Comparison of ENCODE assay signal across 10 mouse cellular contexts in genomic region chr1:74771467-74771844, GRCm38 (mm10). TPM values are rescaled to one million over a fixed set of nuclear protein-coding genes. Genes with fewer than 3 reads are reported as not detected.
DNase-seq lines count a peak whose midpoint lies in the region; ATAC-seq and TF ChIP-seq lines count a peak whose summit lies in the region.
"Had no signal": no experiment of that assay in that cellular context is flagged by ENCODE, and none has a peak within 500 bp of the region (broad histone marks: within the 10 kb centered on the region; RNA-seq: fewer than 3 reads in every experiment).

No protein-coding gene starts in this region.

- no peaks in the 10 kb centered on the region for H3K36me3 ChIP-seq in CH12.LX (replicated peaks in 1 of 2; ENCODE audit: control insufficient read depth in 1 of 2, insufficient read depth in 1 of 2, low read length in 1 of 2)
- no peaks in the 10 kb centered on the region for H3K36me3 ChIP-seq in hindbrain, embryonic 10.5 days
- no peaks in the 10 kb centered on the region for H3K36me3 ChIP-seq in midbrain, embryonic 10.5 days

- no peak for ATAC-seq in activated CD4-positive, CD25-positive, alpha-beta regulatory T cell, adult 4 months

- intact Hi-C loops in gastrocnemius, adult 2 months (cut with DNase I), result no loop called here
- intact Hi-C loops in gastrocnemius, postnatal 36 days (cut with DNase I), result no loop called here

- H3K27me3 ChIP-seq in CH12.LX (replicated peaks), result peaks cover 24% of the 10 kb centered on the region
- H3K27me3 ChIP-seq in hindbrain, embryonic 10.5 days (ENCODE audit: insufficient read depth, poor library complexity, severe bottlenecking), result peaks cover 100% of the 10 kb centered on the region
- H3K27me3 ChIP-seq in midbrain, embryonic 10.5 days (ENCODE audit: low read depth, poor library complexity, severe bottlenecking), result peaks cover 100% of the 10 kb centered on the region

- in situ Hi-C loops in CH12.LX (cut with MboI; ENCODE audit: low pct_ligation_motif_present, low pct_unique_long_range_greater_than_20kb, low sequenced_read_pairs), result loop anchor here (5.0 kb wide), 1 partner anchor 36 kb away; no protein-coding TSS in a partner anchor

- TF ChIP-seq CTCF in gastrocnemius, adult 2 months (IDR thresholded peaks at IDR 0.05), result no peak
- TF ChIP-seq CTCF in CH12.LX (conservative IDR thresholded peaks at IDR 0.05 in 1 of 2, IDR thresholded peaks at IDR 0.05 in 1 of 2; ENCODE audit: low read depth in 2 of 2, low read length in 2 of 2), result no peak

- no peaks in the 10 kb centered on the region for H3K9me3 ChIP-seq in CH12.LX (replicated peaks; ENCODE audit: low read length)
- no peaks in the 10 kb centered on the region for H3K9me3 ChIP-seq in hindbrain, embryonic 10.5 days
- H3K9me3 ChIP-seq in midbrain, embryonic 10.5 days (replicated peaks), result no peaks in the 10 kb centered on the region

- H3K79me2 ChIP-seq in CH12.LX (replicated peaks; ENCODE audit: control insufficient read depth, extremely low read depth, insufficient read depth, poor library complexity, severe bottlenecking), result no peaks in the 10 kb centered on the region

- H3K27ac ChIP-seq in gastrocnemius, adult 2 months, result no peak overlapping the region
- H3K27ac ChIP-seq in CH12.LX (ENCODE audit: insufficient read depth, low read depth), result no peak overlapping the region
- peak overlapping the region; percentile 50; the same call in 1 of the 2 replicates for H3K27ac ChIP-seq in hindbrain, embryonic 10.5 days
- H3K27ac ChIP-seq in midbrain, embryonic 10.5 days (replicated peaks), result no peak overlapping the region
- H3K27ac ChIP-seq: macrophage had no signal

- no peak for TF ChIP-seq EP300 in CH12.LX (IDR thresholded peaks at IDR 0.05; ENCODE audit: low read length)

- TF ChIP-seq RAD21 in CH12.LX (IDR thresholded peaks at IDR 0.05; ENCODE audit: low read depth, low read length), result no peak

- dilution Hi-C loops in CH12.LX (cut with MboI; ENCODE audit: extremely low pct_ligation_motif_present, extremely low pct_unique_long_range_greater_than_20kb, low sequenced_read_pairs), result no loop called here

- H3K4me2 ChIP-seq in CH12.LX (ENCODE audit: insufficient read depth, low read depth, poor library complexity, severe bottlenecking), result peak overlapping the region; percentile 94

- peak overlapping the region; percentile 75 for H3K4me3 ChIP-seq in gastrocnemius, adult 2 months
- no peak overlapping the region for H3K4me3 ChIP-seq in CH12.LX (replicated peaks in 1 of 3; ENCODE audit: low read depth in 2 of 3, low read length in 2 of 3, poor library complexity in 1 of 3)
- peak overlapping the region; percentile 62 for H3K4me3 ChIP-seq in hindbrain, embryonic 10.5 days
- peak overlapping the region; percentile 58 for H3K4me3 ChIP-seq in midbrain, embryonic 10.5 days

- 3% methylated on average over 24 of the region's 26 CpGs for WGBS in hindbrain, embryonic 10.5 days
- WGBS in midbrain, embryonic 10.5 days, result under 1% methylated on average over 26 of the region's 26 CpGs

- no peak for TF ChIP-seq POLR2A in CH12.LX (IDR thresholded peaks at IDR 0.05; ENCODE audit: low read depth, low read length)

- H3K4me1 ChIP-seq in CH12.LX (ENCODE audit: control insufficient read depth in 1 of 2, insufficient read depth in 2 of 2), result peaks cover 18 to 42% of the 10 kb centered on the region in 2 experiments
- peaks cover 56% of the 10 kb centered on the region for H3K4me1 ChIP-seq in hindbrain, embryonic 10.5 days (replicated peaks)
- peaks cover 59% of the 10 kb centered on the region for H3K4me1 ChIP-seq in midbrain, embryonic 10.5 days

- no peak for DNase-seq in gastrocnemius, adult 2 months
- no peak for DNase-seq in gastrocnemius, postnatal 36 days
- no peak for DNase-seq in CH12.LX (ENCODE audit: extremely low read depth)
- DNase-seq in hindbrain, embryonic 10.5 days (ENCODE audit: low spot score), result no peak
- DNase-seq in midbrain, embryonic 10.5 days (ENCODE audit: low spot score), result peak; percentile 38
- no peak for DNase-seq in T-cell, adult 2 months (ENCODE audit: low spot score)
- DNase-seq in layer of hippocampus, adult 18-20 months (ENCODE audit: low spot score in 2 of 2), result no peak
- DNase-seq: thymus, adult 18-20 months had no signal

- no peak overlapping the region; the same call in 1 of the 2 replicates for H3K9ac ChIP-seq in CH12.LX (ENCODE audit: insufficient read depth, low read depth)

TF ChIP-seq in CH12.LX, 34 proteins besides CTCF, POLR2A, EP300 and RAD21:
- TF ChIP-seq PAX5 (IDR thresholded peaks at IDR 0.05; ENCODE audit: low read length), result no peak
- TF ChIP-seq MAX (IDR thresholded peaks at IDR 0.05; ENCODE audit: low read length), result no peak
- no peak for TF ChIP-seq ETS1 (conservative IDR thresholded peaks at IDR 0.05; ENCODE audit: low read depth, low read length)
- TF ChIP-seq KAT2A (IDR thresholded peaks at IDR 0.05; ENCODE audit: insufficient replicate concordance, low read length), result no peak
- no peak for TF ChIP-seq SIN3A (IDR thresholded peaks at IDR 0.05; ENCODE audit: low read length)
- no peak for TF ChIP-seq RCOR1 (conservative IDR thresholded peaks at IDR 0.05; ENCODE audit: low read depth, low read length)
- TF ChIP-seq MAZ (IDR thresholded peaks at IDR 0.05; ENCODE audit: low read depth, low read length), result no peak
- TF ChIP-seq MXI1 (IDR thresholded peaks at IDR 0.05; ENCODE audit: low read depth, low read length), result no peak
- TF ChIP-seq MAFK (IDR thresholded peaks at IDR 0.05; ENCODE audit: insufficient replicate concordance, low read length), result no peak
- TF ChIP-seq USF2 (conservative IDR thresholded peaks at IDR 0.05; ENCODE audit: low read depth, low read length), result no peak
- TF ChIP-seq HCFC1 (IDR thresholded peaks at IDR 0.05; ENCODE audit: low read depth, low read length), result no peak
- TF ChIP-seq NELFE (IDR thresholded peaks at IDR 0.05; ENCODE audit: low read depth, low read length), result no peak
- TF ChIP-seq GABPA (IDR thresholded peaks at IDR 0.05; ENCODE audit: insufficient replicate concordance, low read depth, low read length), result no peak
- no peak for TF ChIP-seq BHLHE40 (IDR thresholded peaks at IDR 0.05; ENCODE audit: low read depth, low read length)
TF ChIP-seq in CH12.LX: peak in this region for 0.

RNA-seq across cellular contexts. Expression of gene Wnt6, which starts 0.2 kb away (rescaled TPM):
- under 1 TPM; 0.39 to 0.77 TPM for total RNA-seq in gastrocnemius, adult 2 months (2021)
- under 1 TPM; 0.20 to 0.32 TPM for total RNA-seq in gastrocnemius, postnatal 36 days (2021)
- 3.4 and 3.5 TPM in 2 replicates for total RNA-seq in CH12.LX (2012; rRNA removed)
- total RNA-seq in CH12.LX (2014; rRNA removed), result 0.67 and 0.89 TPM in 2 replicates
- 1.6 and 1.7 TPM in 2 replicates for polyA plus RNA-seq in CH12.LX (2012; ENCODE audit: insufficient read length, low read depth)
- polyA plus RNA-seq in hindbrain, embryonic 10.5 days (2016; fragmentation: Nextera tagmentation; extraction: Ambion mirVana), result 15.5 and 18.2 TPM in 2 replicates
- 8.7 and 11.0 TPM in 2 replicates for polyA plus RNA-seq in midbrain, embryonic 10.5 days (2016; fragmentation: Nextera tagmentation; extraction: Ambion mirVana)
- polyA plus RNA-seq in activated CD4-positive, CD25-positive, alpha-beta regulatory T cell, adult 4 months (2017; shearing (Covaris generic)), result not detected
- total RNA-seq in layer of hippocampus, adult 18-20 months (2021), result under 1 TPM; 0.35 to 0.46 TPM
- polyA plus RNA-seq: macrophage had no signal

RNA-seq across cellular contexts. Expression of gene Wnt10a, which starts 19.9 kb away (rescaled TPM):
- under 1 TPM in 1 of 2 experiments, not detected in 1; 0.39 TPM for total RNA-seq in gastrocnemius, adult 2 months (2021)
- total RNA-seq in gastrocnemius, postnatal 36 days (2021), result not detected
- total RNA-seq in CH12.LX (2012; rRNA removed) (126 and 184 TPM in 2 replicates), CH12.LX (2014; rRNA removed) (142 and 155 TPM in 2 replicates)
- 170 and 187 TPM in 2 replicates for polyA plus RNA-seq in CH12.LX (2012; ENCODE audit: insufficient read length, low read depth)
- polyA plus RNA-seq in hindbrain, embryonic 10.5 days (2016; fragmentation: Nextera tagmentation; extraction: Ambion mirVana), result 0.87 and 1.6 TPM in 2 replicates
- polyA plus RNA-seq in midbrain, embryonic 10.5 days (2016; fragmentation: Nextera tagmentation; extraction: Ambion mirVana), result 0.85 and 1.3 TPM in 2 replicates
- under 1 TPM in 1 of 2 experiments, not detected in 1; 0.53 TPM for polyA plus RNA-seq in activated CD4-positive, CD25-positive, alpha-beta regulatory T cell, adult 4 months (2017; shearing (Covaris generic))
- total RNA-seq in layer of hippocampus, adult 18-20 months (2021), result 1 to 10 TPM; 3.4 to 3.7 TPM
- polyA plus RNA-seq: macrophage had no signal

RNA-seq across cellular contexts. Expression of gene Prkag3, which starts 22.4 kb away (rescaled TPM):
- total RNA-seq in gastrocnemius, adult 2 months (2021), result 100 to 1,000 TPM in 1 of 2 experiments, 10 to 100 TPM in 1; 61.6 to 111 TPM
- total RNA-seq in gastrocnemius, postnatal 36 days (2021), result 10 to 100 TPM; 63.9 to 90.3 TPM
- total RNA-seq in CH12.LX (2012; rRNA removed), result 0.08 and 0.13 TPM in 2 replicates
- total RNA-seq in CH12.LX (2014; rRNA removed), result 0.09 TPM in 1 of 2 replicates, not detected in the other
- 0.12 TPM in 1 of 2 replicates, not detected in the other for polyA plus RNA-seq in CH12.LX (2012; ENCODE audit: insufficient read length, low read depth)
- polyA plus RNA-seq in hindbrain, embryonic 10.5 days (2016; fragmentation: Nextera tagmentation; extraction: Ambion mirVana), result 0.12 TPM in 1 of 2 replicates, not detected in the other
- not detected in 2 replicates for polyA plus RNA-seq in midbrain, embryonic 10.5 days (2016; fragmentation: Nextera tagmentation; extraction: Ambion mirVana)
- not detected for polyA plus RNA-seq in activated CD4-positive, CD25-positive, alpha-beta regulatory T cell, adult 4 months (2017; shearing (Covaris generic))
- under 1 TPM; 0.28 to 0.30 TPM for total RNA-seq in layer of hippocampus, adult 18-20 months (2021)
- polyA plus RNA-seq: macrophage had no signal

RNA-seq across cellular contexts. Expression of gene Cyp27a1, which starts 58.1 kb away (rescaled TPM):
- total RNA-seq in gastrocnemius, adult 2 months (2021), result 10 to 100 TPM; 37.7 to 75.4 TPM
- total RNA-seq in gastrocnemius, postnatal 36 days (2021), result 10 to 100 TPM; 41.0 to 44.1 TPM
- total RNA-seq in CH12.LX (2012; rRNA removed) (not detected in 2 replicates), CH12.LX (2014; rRNA removed) (not detected in 2 replicates)
- polyA plus RNA-seq in CH12.LX (2012; ENCODE audit: insufficient read length, low read depth), result not detected in 2 replicates
- 7.4 and 8.4 TPM in 2 replicates for polyA plus RNA-seq in hindbrain, embryonic 10.5 days (2016; fragmentation: Nextera tagmentation; extraction: Ambion mirVana)
- 6.7 and 6.9 TPM in 2 replicates for polyA plus RNA-seq in midbrain, embryonic 10.5 days (2016; fragmentation: Nextera tagmentation; extraction: Ambion mirVana)
- under 1 TPM in 1 of 2 experiments, not detected in 1; 0.33 TPM for polyA plus RNA-seq in activated CD4-positive, CD25-positive, alpha-beta regulatory T cell, adult 4 months (2017; shearing (Covaris generic))
- 1 to 10 TPM; 4.8 to 5.2 TPM for total RNA-seq in layer of hippocampus, adult 18-20 months (2021)

Comparison
In these comparisons a context has a peak if more than half of its experiments do, and no peak if none do; other contexts are left out.
1. H3K4me3 ChIP-seq: peak in gastrocnemius, adult 2 months (single experiment), hindbrain, embryonic 10.5 days (single experiment) and midbrain, embryonic 10.5 days (single experiment); none in CH12.LX (0 of 3).
2. RNA of gene Wnt10a, which starts 19.9 kb away (total RNA-seq): 126 to 184 TPM in CH12.LX; 3.4 to 3.7 TPM in layer of hippocampus, adult 18-20 months, 0.39 TPM in gastrocnemius, adult 2 months and not detected in gastrocnemius, postnatal 36 days; every median in the first group is over 10 times any median in the second.
3. RNA of gene Prkag3, which starts 22.4 kb away (total RNA-seq): 61.6 to 111 TPM in gastrocnemius, adult 2 months and 63.9 to 90.3 TPM in gastrocnemius, postnatal 36 days; 0.28 to 0.30 TPM in layer of hippocampus, adult 18-20 months and 0.08 to 0.13 TPM in CH12.LX; every median in the first group is over 10 times any median in the second.